ENCODE assay signal across 9 mouse cellular contexts in genomic region chr17:46371783-46372182, GRCm38 (mm10). TPM values are rescaled to one million over a fixed set of nuclear protein-coding genes. Genes with fewer than 3 reads are reported as not detected.
DNase-seq lines count a peak whose midpoint lies in the region; ATAC-seq and TF ChIP-seq lines count a peak whose summit lies in the region.
"Had no signal": no experiment of that assay in that cellular context is flagged by ENCODE, and none has a peak within 500 bp of the region (broad histone marks: within the 10 kb centered on the region; RNA-seq: fewer than 3 reads in every experiment).

No protein-coding gene starts in this region.

- no peak overlapping the region for H3K4me3 ChIP-seq in hindbrain, postnatal 0 days (ENCODE audit: low read length)
- no peak overlapping the region for H3K4me3 ChIP-seq in hindbrain, embryonic 16.5 days (ENCODE audit: low read length)
- H3K4me3 ChIP-seq in E14TG2a.4 (replicated peaks; ENCODE audit: low read length) = no peak overlapping the region
- H3K4me3 ChIP-seq: limb, embryonic 13.5 days had no signal

- no peaks in the 10 kb centered on the region for H3K9me3 ChIP-seq in hindbrain, postnatal 0 days (ENCODE audit: low read length)
- no peaks in the 10 kb centered on the region for H3K9me3 ChIP-seq in hindbrain, embryonic 16.5 days (ENCODE audit: control insufficient read depth, low read length)
- peaks cover 19% of the 10 kb centered on the region for H3K9me3 ChIP-seq in E14TG2a.4 (ENCODE audit: low read length)

- no peak overlapping the region for H3K4me2 ChIP-seq in hindbrain, postnatal 0 days (ENCODE audit: low read depth, low read length)
- H3K4me2 ChIP-seq in hindbrain, embryonic 16.5 days (ENCODE audit: low read length) = no peak overlapping the region
- H3K4me2 ChIP-seq: limb, embryonic 13.5 days had no signal

- WGBS in hindbrain, postnatal 0 days = 75% methylated on average over 3 of the region's 3 CpGs
- 70% methylated on average over 3 of the region's 3 CpGs for WGBS in hindbrain, embryonic 16.5 days

- H3K36me3 ChIP-seq in hindbrain, postnatal 0 days (ENCODE audit: insufficient read depth, low read length) = no peaks in the 10 kb centered on the region
- no peaks in the 10 kb centered on the region for H3K36me3 ChIP-seq in hindbrain, embryonic 16.5 days (ENCODE audit: control insufficient read depth, insufficient read depth, low read length)
- no peaks in the 10 kb centered on the region for H3K36me3 ChIP-seq in E14TG2a.4 (ENCODE audit: insufficient read depth, low read length)
- H3K36me3 ChIP-seq: limb, embryonic 13.5 days had no signal

- no peaks in the 10 kb centered on the region for H3K27me3 ChIP-seq in hindbrain, postnatal 0 days (ENCODE audit: insufficient read depth, low read length)
- H3K27me3 ChIP-seq in hindbrain, embryonic 16.5 days (replicated peaks; ENCODE audit: control insufficient read depth, insufficient read depth, low read length) = no peaks in the 10 kb centered on the region
- H3K27me3 ChIP-seq in E14TG2a.4 (ENCODE audit: insufficient read depth, low read length) = no peaks in the 10 kb centered on the region
- H3K27me3 ChIP-seq: limb, embryonic 13.5 days had no signal

- no peak for DNase-seq in hindbrain, postnatal 0 days (ENCODE audit: low spot score)
- DNase-seq in adrenal gland, postnatal 14 days = peak; percentile 51
- DNase-seq in lung, postnatal 10 days = peak; percentile 47
- no peak for DNase-seq in ovary, adult 18-20 months (ENCODE audit: low spot score)
- DNase-seq in urinary bladder, postnatal 10 days (ENCODE audit: low spot score) = no peak
- no peak for DNase-seq in testis, postnatal 10 days (ENCODE audit: low spot score)

- no peak for ATAC-seq in hindbrain, postnatal 0 days
- ATAC-seq in hindbrain, embryonic 16.5 days = no peak

- no peak overlapping the region for H3K27ac ChIP-seq in hindbrain, postnatal 0 days
- H3K27ac ChIP-seq in hindbrain, embryonic 16.5 days (ENCODE audit: low read depth, low read length) = no peak overlapping the region
- H3K27ac ChIP-seq: limb, embryonic 13.5 days had no signal

- no peaks in the 10 kb centered on the region for H3K4me1 ChIP-seq in hindbrain, postnatal 0 days (ENCODE audit: insufficient read depth, low read length)
- no peaks in the 10 kb centered on the region for H3K4me1 ChIP-seq in hindbrain, embryonic 16.5 days (ENCODE audit: control insufficient read depth, insufficient read depth, low read depth, low read length)
- H3K4me1 ChIP-seq in E14TG2a.4 (replicated peaks; ENCODE audit: low read depth, low read length) = no peaks in the 10 kb centered on the region
- H3K4me1 ChIP-seq: limb, embryonic 13.5 days had no signal

- peak; percentile 38 for TF ChIP-seq CTCF in hindbrain, postnatal 0 days (IDR thresholded peaks at IDR 0.05; ENCODE audit: low read depth)
- TF ChIP-seq CTCF in E14TG2a.4 (conservative IDR thresholded peaks at IDR 0.05; ENCODE audit: low read length) = peak; percentile 65

- no peak overlapping the region for H3K9ac ChIP-seq in hindbrain, postnatal 0 days (replicated peaks; ENCODE audit: low read length)
- H3K9ac ChIP-seq in hindbrain, embryonic 16.5 days (ENCODE audit: low read depth, low read length) = no peak overlapping the region
- H3K9ac ChIP-seq: limb, embryonic 13.5 days had no signal

RNA-seq across cellular contexts. Expression of gene Zfp318, which starts 11.7 kb away (rescaled TPM):
- total RNA-seq in hindbrain, postnatal 0 days (2014; rRNA removed) = 20.1 and 24.5 TPM in 2 replicates
- polyA plus RNA-seq in hindbrain, postnatal 0 days (2015; fragmentation: Nextera tagmentation; extraction: Ambion mirVana) = 22.9 and 23.2 TPM in 2 replicates
- polyA plus RNA-seq in hindbrain, embryonic 16.5 days (2015; fragmentation: Nextera tagmentation; extraction: Ambion mirVana) = 10.2 and 11.8 TPM in 2 replicates
- total RNA-seq in adrenal gland, postnatal 14 days (2021) = 28.7 and 37.0 TPM in 2 replicates

RNA-seq across cellular contexts. Expression of gene Abcc10, which starts 43.6 kb away (rescaled TPM):
- total RNA-seq in hindbrain, postnatal 0 days (2014; rRNA removed) = 12.8 and 16.4 TPM in 2 replicates
- 6.6 and 7.3 TPM in 2 replicates for polyA plus RNA-seq in hindbrain, postnatal 0 days (2015; fragmentation: Nextera tagmentation; extraction: Ambion mirVana)
- polyA plus RNA-seq in hindbrain, embryonic 16.5 days (2015; fragmentation: Nextera tagmentation; extraction: Ambion mirVana) = 9.2 and 9.3 TPM in 2 replicates
- total RNA-seq in adrenal gland, postnatal 14 days (2021) = 10.1 and 11.5 TPM in 2 replicates

RNA-seq across cellular contexts. Expression of gene Crip3, which starts 56.9 kb away (rescaled TPM):
- total RNA-seq in hindbrain, postnatal 0 days (2014; rRNA removed) = 1.4 and 4.0 TPM in 2 replicates
- polyA plus RNA-seq in hindbrain, postnatal 0 days (2015; fragmentation: Nextera tagmentation; extraction: Ambion mirVana) = 1.6 and 1.7 TPM in 2 replicates
- polyA plus RNA-seq in hindbrain, embryonic 16.5 days (2015; fragmentation: Nextera tagmentation; extraction: Ambion mirVana) = 3.3 and 3.6 TPM in 2 replicates
- 1.1 and 1.2 TPM in 2 replicates for total RNA-seq in adrenal gland, postnatal 14 days (2021)

Comparison
In these comparisons a context has a peak if more than half of its experiments do, and no peak if none do; other contexts are left out.
1. DNase-seq: peak in adrenal gland, postnatal 14 days (single experiment) and lung, postnatal 10 days (single experiment); none in hindbrain, postnatal 0 days (single experiment), ovary, adult 18-20 months (single experiment), urinary bladder, postnatal 10 days (single experiment) and testis, postnatal 10 days (single experiment).